Mouse (Mus musculus): ENCODE data around the gene Alox5ap. TPM values are rescaled to one million over a fixed set of nuclear protein-coding genes. Genes with fewer than 3 reads are reported as not detected.

The Alox5ap gene
- polyA plus RNA-seq, 3 experiments from 2014 or later: 2.0 to 4.7 TPM; not detected in 1

- no peak for ATAC-seq
Measured at GRCm38 (mm10) chr5:149319874-149320323, 55.3 kb downstream of the Alox5ap start.

GRCm38 (mm10) chr5:149320534-149321482 lies 56.2 kb downstream of the Alox5ap start:
- peak; percentile 41 for ATAC-seq

GRCm38 (mm10) chr5:149321909-149322841 lies 57.6 kb downstream of the Alox5ap start:
- ATAC-seq: no peak

DNA sequence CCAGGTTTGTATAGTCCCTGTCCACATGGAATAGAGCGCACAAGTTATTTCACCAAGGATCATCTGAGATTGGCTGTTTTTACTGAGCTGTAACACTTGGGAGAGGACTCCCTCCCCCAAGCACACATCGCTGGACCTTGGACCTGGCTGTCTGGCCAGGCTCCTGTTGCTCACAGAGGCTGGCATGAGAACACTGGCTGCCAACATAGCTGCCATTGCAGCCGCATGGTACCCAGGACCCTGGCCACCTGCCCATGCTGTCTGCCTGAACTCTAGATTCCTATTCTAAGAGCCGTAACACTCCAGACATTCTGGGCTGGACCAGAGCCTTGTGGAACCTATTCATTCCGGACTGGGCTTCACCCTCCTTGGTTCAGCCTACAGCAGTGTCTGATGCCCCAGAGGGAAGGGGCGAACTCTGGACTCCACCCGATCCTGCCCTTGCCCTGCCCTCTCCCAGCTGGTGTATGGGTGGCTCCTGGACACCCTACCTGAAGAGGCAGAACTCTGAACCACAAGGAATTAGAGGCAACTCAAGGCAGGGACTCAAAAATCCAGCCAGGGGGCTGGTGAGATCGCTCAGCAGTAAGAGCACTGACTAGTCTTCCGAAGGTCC lies 58.5 kb downstream of the Alox5ap start:
- ATAC-seq: no peak

DNA sequence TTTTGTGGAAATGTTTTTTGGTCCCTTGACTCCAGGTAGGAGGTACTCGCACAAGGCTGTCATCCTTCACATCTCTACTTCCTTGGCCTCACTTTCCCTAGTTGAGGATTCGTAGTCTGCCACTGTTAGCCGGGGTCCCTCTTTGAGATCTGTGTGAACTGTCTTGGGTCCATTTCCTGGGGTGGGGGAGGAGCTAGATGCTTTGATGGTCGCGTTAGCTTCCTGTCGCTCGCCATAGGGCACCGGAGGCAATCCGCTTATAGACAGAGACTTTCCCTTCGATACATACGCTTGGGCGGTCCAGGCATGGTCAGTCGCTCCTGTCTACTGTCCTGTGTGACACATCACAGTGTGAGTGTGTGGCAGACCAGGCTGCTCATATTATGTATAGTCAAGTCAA lies 60.2 kb downstream of the Alox5ap start:
- ATAC-seq: peak; percentile 85

DNA sequence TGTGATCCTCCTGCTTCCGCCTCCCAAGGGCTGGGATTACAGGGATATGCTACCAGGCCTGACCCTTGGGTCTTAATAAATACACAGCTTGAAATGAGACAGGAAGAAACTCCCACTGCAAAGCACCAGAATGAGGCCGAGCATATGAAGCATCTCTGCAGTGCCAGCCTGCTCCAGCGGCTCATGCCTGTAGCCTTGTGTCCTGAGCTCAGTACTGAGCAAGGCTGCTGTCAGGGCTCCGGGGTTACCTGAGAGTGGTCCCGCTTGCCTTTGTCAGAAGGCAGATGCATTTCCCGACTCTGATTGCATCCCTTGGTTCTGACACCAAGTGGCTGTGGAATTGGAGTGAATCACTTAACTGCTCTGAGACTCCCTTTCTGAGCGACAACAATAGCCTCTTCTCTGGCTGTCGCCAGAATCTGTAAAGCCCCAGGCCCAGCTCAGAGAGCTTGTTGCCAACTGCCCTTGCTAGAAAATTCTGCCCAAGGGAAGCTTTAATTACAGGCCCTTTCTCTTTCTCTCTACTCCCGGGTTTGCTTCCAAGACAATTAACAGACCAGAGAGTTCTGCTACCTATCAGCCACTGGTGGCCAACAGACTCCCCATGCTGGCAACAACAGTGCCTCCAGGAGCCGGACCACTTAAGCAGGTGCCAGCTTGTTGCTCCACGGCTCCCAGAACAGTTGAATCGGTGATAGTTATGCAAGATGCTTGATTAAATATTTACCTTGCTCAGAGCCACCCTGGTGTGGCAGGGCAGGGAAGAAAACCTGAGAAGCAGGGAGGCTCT lies 64.7 kb downstream of the Alox5ap start:
- ATAC-seq: no peak

DNA sequence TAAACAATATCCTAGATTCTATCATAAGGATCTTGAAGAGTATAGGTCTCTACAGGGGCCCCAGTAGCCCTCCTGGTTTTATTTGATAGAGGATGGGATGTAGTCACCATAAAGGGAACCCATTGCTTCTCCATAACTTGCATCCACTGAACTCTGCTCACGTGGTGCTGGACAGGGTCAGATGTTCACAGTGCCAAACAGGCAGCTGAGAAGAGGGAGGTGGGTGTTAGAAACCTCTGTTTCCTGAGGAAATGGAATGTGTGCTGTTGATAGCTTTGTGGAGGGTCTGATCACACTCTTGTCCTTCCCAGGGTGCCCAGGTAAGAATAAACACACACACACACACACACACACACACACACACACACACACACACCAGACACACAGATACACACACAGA lies 66.0 kb downstream of the Alox5ap start:
- no peak for ATAC-seq

GRCm38 (mm10) chr5:149331407-149332143 lies 67.0 kb downstream of the Alox5ap start:
- ATAC-seq: no peak

- ATAC-seq: no peak
Measured at GRCm38 (mm10) chr5:149332787-149333186, 68.2 kb downstream of the Alox5ap start.

- peak; percentile 46 for ATAC-seq
Measured at GRCm38 (mm10) chr5:149333941-149334698, 69.6 kb downstream of the Alox5ap start.

DNA sequence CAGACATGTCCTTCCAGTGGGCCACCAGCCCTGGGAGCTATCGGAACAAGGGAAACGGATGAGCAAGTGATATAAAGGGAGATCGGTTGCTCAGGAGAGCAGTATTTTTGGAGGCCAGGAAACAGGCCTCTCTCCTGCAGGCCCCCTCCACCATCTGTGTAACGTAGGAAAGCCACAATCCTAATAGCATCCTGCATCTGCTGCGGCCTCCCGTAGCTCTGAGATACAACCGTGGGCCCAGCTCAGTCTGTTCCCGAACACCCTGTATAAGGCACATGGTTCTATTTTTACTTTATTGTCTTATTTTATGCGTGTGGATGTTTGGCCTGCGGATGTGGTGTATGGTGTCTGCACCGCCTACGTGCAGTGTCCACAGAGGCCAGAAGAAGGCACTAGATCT lies 70.4 kb downstream of the Alox5ap start:
- no peak for ATAC-seq

DNA sequence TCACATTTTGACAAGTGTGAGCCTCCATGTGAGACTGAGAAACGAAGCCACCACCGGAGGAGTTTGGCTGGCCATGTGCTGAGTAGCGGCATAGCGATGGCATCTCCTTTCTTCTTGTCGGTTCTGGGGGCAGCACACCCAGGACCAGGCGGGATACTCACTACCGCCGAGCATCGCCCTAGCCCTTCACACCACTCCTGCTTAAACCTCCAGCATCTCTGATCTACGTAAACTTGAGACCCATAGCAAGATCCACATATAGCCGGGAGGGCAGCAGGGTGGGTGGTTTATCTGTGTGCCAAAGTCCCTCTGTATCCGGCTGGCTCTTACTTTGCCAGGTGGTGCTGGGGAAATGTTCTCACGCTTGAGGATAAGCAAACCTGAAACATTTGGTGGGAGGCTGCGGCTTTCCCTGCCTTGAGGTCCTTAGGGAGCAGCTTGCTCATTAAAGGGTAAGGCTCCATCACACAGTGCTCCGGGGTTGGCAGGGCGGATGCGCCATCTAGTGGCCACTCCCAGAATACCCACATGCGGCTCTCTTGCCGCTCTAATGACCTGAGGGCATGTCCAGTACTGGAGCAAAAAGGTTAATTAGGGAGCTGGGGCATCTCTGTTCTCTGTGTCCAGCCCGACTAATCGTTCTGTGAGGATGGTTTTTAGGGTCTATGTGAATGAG lies 71.1 kb downstream of the Alox5ap start:
- ATAC-seq: peak; percentile 63

GRCm38 (mm10) chr5:149337148-149337547 lies 72.6 kb downstream of the Alox5ap start:
- no peak for ATAC-seq

Other genes with a start within 250 kb of the Alox5ap start
- gene Uspl1, start 80.4 kb upstream of the Alox5ap start, polyA plus RNA-seq (2017; shearing (Covaris generic)): 10 to 100 TPM; 33.6 to 38.3 (median 34.7) TPM
- 1,000 to 10,000 TPM in 1 of 3 experiments, 100 to 1,000 TPM in 2; 359 to 1,026 (median 583) TPM for gene Hmgb1, start 80.3 kb upstream of the Alox5ap start, polyA plus RNA-seq (2017; shearing (Covaris generic))
- 1 to 10 TPM in 1 of 3 experiments, under 1 TPM in 1, not detected in 1; 0.49 to 1.6 TPM for gene Medag, start 147.0 kb downstream of the Alox5ap start, polyA plus RNA-seq (2017; shearing (Covaris generic))
- not detected for gene Tex26, start 174.9 kb downstream of the Alox5ap start, polyA plus RNA-seq (2017; shearing (Covaris generic))